Mouse (Mus musculus) heart, adult 2 months (tissue): ENCODE measurements at regions not wholly inside any gene's neighbourhood (a gene's known extent, or its start where the extent isn't known, plus 50 kb on each side); places are given as distances from the start of the nearest gene placed in this dataset.

Experiments used
- CTCF ChIP-seq: fragments of 200-600 bp; IDR thresholded peaks from 2 replicates; pipeline ENCODE4 v1.8.1; 2022; ENCODE audit warnings: antibody characterized with exemption, mild to moderate bottlenecking, moderate library complexity
- POLR2A ChIP-seq: fragments of 200-500 bp; IDR thresholded peaks from 2 replicates; pipeline ENCODE4 v1.6.1; 2011; ENCODE audit warnings: mild to moderate bottlenecking, low read depth, low read length, control low read depth; ENCODE audit not compliant: insufficient read depth

- TF ChIP-seq CTCF (no peak), POLR2A (no peak)
Observed at GRCm38 (mm10) chr16:97665518-97665917, 54.5 kb upstream of the Tmprss2 start.
